Comparison of ENCODE assay signal across 8 mouse cellular contexts in the genomic region with DNA sequence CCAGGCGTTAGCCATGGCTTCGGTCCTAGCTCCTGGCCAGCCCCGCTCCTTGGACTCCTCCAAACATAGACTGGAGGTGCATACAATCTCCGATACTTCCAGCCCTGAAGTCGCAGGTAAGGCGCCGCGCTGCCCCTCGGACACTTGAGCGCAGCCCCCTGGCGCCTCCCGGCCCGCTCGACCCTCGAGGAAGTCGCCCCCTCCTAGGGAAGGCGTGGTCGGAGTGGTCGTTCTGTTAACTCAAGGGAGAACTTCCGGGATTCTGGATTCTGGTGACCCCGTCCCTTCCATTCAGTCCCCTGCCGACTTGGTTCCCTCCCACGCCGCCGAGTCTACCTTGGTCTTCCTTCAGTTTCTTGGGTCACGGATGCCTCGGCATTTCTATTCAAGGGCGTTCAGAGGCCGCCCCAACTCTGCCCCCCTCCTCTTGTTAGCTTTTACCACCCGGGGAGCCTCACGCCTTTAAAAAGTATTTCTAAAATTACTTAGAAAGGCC. TPM values are rescaled to one million over a fixed set of nuclear protein-coding genes. Genes with fewer than 3 reads are reported as not detected.
DNase-seq lines count a peak whose midpoint lies in the region; ATAC-seq and TF ChIP-seq lines count a peak whose summit lies in the region.

No protein-coding gene starts in this region.

- H3K4me1 ChIP-seq in embryonic facial prominence, embryonic 13.5 days: peaks cover 20% of the 10 kb centered on the region
- peaks cover 51% of the 10 kb centered on the region for H3K4me1 ChIP-seq in limb, embryonic 10.5 days
- H3K4me1 ChIP-seq in olfactory bulb, adult 2 months (ENCODE audit: control insufficient read depth, insufficient read depth, low read length): peaks cover 12% of the 10 kb centered on the region

- H3K4me2 ChIP-seq in embryonic facial prominence, embryonic 13.5 days: peak overlapping the region; percentile 89

- ATAC-seq in embryonic facial prominence, embryonic 13.5 days (ENCODE audit: insufficient number of reproducible peaks, insufficient read depth, low FRiP score, low TSS enrichment, low read depth): no peak
- no peak for ATAC-seq in frontal cortex, adult (ENCODE audit: low TSS enrichment)

- peak in 1 of 2 experiments; percentile 6 for DNase-seq in layer of hippocampus, adult 2 months (ENCODE audit: low spot score in 2 of 2)
- no peak for DNase-seq in layer of hippocampus, postnatal 25 days (ENCODE audit: extremely low spot score in 1 of 2, low spot score in 1 of 2)
- DNase-seq in limb, embryonic 10.5 days (ENCODE audit: low spot score): peak; percentile 72
- DNase-seq in thymus, postnatal 25 days: no peak
- DNase-seq in right cerebral cortex, postnatal 10 days (ENCODE audit: low spot score in 2 of 2): no peak

- no peak for TF ChIP-seq CTCF in layer of hippocampus, adult 2 months (conservative IDR thresholded peaks at IDR 0.05)
- no peak for TF ChIP-seq CTCF in olfactory bulb, adult 2 months (IDR thresholded peaks at IDR 0.05; ENCODE audit: insufficient read depth, low read depth, low read length)

- no peaks in the 10 kb centered on the region for H3K9me3 ChIP-seq in embryonic facial prominence, embryonic 13.5 days
- no peaks in the 10 kb centered on the region for H3K9me3 ChIP-seq in limb, embryonic 10.5 days (replicated peaks)

- H3K4me3 ChIP-seq in layer of hippocampus, adult 2 months: peak overlapping the region; percentile 44; the same call in 1 of the 2 replicates
- H3K4me3 ChIP-seq in embryonic facial prominence, embryonic 13.5 days: peak overlapping the region; percentile 53
- H3K4me3 ChIP-seq in limb, embryonic 10.5 days: peak overlapping the region; percentile 61
- H3K4me3 ChIP-seq in olfactory bulb, adult 2 months (ENCODE audit: insufficient read depth, low read depth, low read length): peak overlapping the region; percentile 22; the same call in 1 of the 2 replicates

- WGBS in embryonic facial prominence, embryonic 13.5 days: under 1% methylated on average over 31 of the region's 31 CpGs
- 0% methylated on average over 31 of the region's 31 CpGs for WGBS in limb, embryonic 10.5 days
- 2% methylated on average over 31 of the region's 31 CpGs for WGBS in olfactory bulb, adult 2 months

- H3K27me3 ChIP-seq in embryonic facial prominence, embryonic 13.5 days: peaks cover 97% of the 10 kb centered on the region
- H3K27me3 ChIP-seq in limb, embryonic 10.5 days (ENCODE audit: low read depth, poor library complexity, severe bottlenecking): peaks cover 100% of the 10 kb centered on the region

- TF ChIP-seq POLR2A in olfactory bulb, adult 2 months (IDR thresholded peaks at IDR 0.05; ENCODE audit: insufficient read depth, low read depth, low read length): no peak

- H3K9ac ChIP-seq in embryonic facial prominence, embryonic 13.5 days: peak overlapping the region; percentile 68

- no peak overlapping the region for H3K27ac ChIP-seq in layer of hippocampus, adult 2 months
- peak overlapping the region; percentile 44; the same call in 1 of the 2 replicates for H3K27ac ChIP-seq in embryonic facial prominence, embryonic 13.5 days
- H3K27ac ChIP-seq in limb, embryonic 10.5 days: peak overlapping the region; percentile 50; the same call in 1 of the 2 replicates
- H3K27ac ChIP-seq in olfactory bulb, adult 2 months (ENCODE audit: insufficient read depth, low read depth, low read length): no peak overlapping the region

- H3K36me3 ChIP-seq in embryonic facial prominence, embryonic 13.5 days: no peaks in the 10 kb centered on the region
- H3K36me3 ChIP-seq in limb, embryonic 10.5 days: no peaks in the 10 kb centered on the region

RNA-seq across cellular contexts. Expression of a gene that starts 15.0 kb away (rescaled TPM):
- total RNA-seq in layer of hippocampus, adult 2 months (2021): not detected
- not detected for total RNA-seq in layer of hippocampus, postnatal 25 days (2021)
- polyA plus RNA-seq in embryonic facial prominence, embryonic 13.5 days (2015; fragmentation: Nextera tagmentation; extraction: Ambion mirVana): 62.5 and 65.6 TPM in 2 replicates
- 25.6 and 39.1 TPM in 2 replicates for polyA plus RNA-seq in limb, embryonic 10.5 days (2016; fragmentation: Nextera tagmentation; extraction: Ambion mirVana)
- not detected in 2 replicates for polyA plus RNA-seq in olfactory bulb, adult 2 months (2012; ENCODE audit: insufficient read depth, insufficient read length, low replicate concordance, missing spikeins)

Comparison
In these comparisons a context has a peak if more than half of its experiments do, and no peak if none do; other contexts are left out.
1. H3K27ac ChIP-seq: peak in embryonic facial prominence, embryonic 13.5 days (single experiment) and limb, embryonic 10.5 days (single experiment); none in layer of hippocampus, adult 2 months (single experiment) and olfactory bulb, adult 2 months (single experiment).
2. RNA of a gene that starts 15.0 kb away (polyA plus RNA-seq): 62.5 to 65.6 TPM in embryonic facial prominence, embryonic 13.5 days and 25.6 to 39.1 TPM in limb, embryonic 10.5 days; not detected in olfactory bulb, adult 2 months; every median in the first group is over 10 times any median in the second.
3. Peak in every context shown above with its lines, with median percentiles within 50 percentile points of each other: H3K4me3 ChIP-seq.